Mouse (Mus musculus) forelimb bud, embryonic 11.5 days (tissue): ENCODE results near the gene Stac3.

Experiments used
- DNase-seq: peaks from one replicate; pipeline ENCODE4 v3.0.0-alpha.2; 2012; ENCODE audit warnings: low read depth, low spot score

The Stac3 gene

GRCm38 (mm10) chr10:127522088-127522581 lies 20.6 kb downstream of the Stac3 start, which contains the start of gene Shmt2:
Shmt2 (minus strand) TSS chr10:127522444.
- DNase-seq, result peak; percentile 97

- DNase-seq, result no peak
Measured at GRCm38 (mm10) chr10:127524646-127525255, 23.3 kb downstream of the Stac3 start.

GRCm38 (mm10) chr10:127526048-127526447 lies 24.6 kb downstream of the Stac3 start:
- no peak for DNase-seq

GRCm38 (mm10) chr10:127526681-127527080 lies 25.2 kb downstream of the Stac3 start:
- DNase-seq, result no peak

GRCm38 (mm10) chr10:127527481-127527880 lies 26.0 kb downstream of the Stac3 start:
- no peak for DNase-seq

- no peak for DNase-seq
Measured at GRCm38 (mm10) chr10:127530945-127531344, 29.5 kb downstream of the Stac3 start.

GRCm38 (mm10) chr10:127531548-127531947 lies 30.1 kb downstream of the Stac3 start:
- no peak for DNase-seq

GRCm38 (mm10) chr10:127534036-127534928 lies 32.8 kb downstream of the Stac3 start, which contains the start of gene Nxph4:
Nxph4 (minus strand) TSS chr10:127534559.
- DNase-seq, result no peak

GRCm38 (mm10) chr10:127534929-127535384 lies 33.5 kb downstream of the Stac3 start:
- no peak for DNase-seq

- DNase-seq, result peak; percentile 65
Measured at GRCm38 (mm10) chr10:127536586-127537314, 35.3 kb downstream of the Stac3 start.

GRCm38 (mm10) chr10:127537854-127538583 lies 36.5 kb downstream of the Stac3 start:
- DNase-seq, result peak; percentile 74

GRCm38 (mm10) chr10:127541510-127541909 lies 40.0 kb downstream of the Stac3 start:
- no peak for DNase-seq

GRCm38 (mm10) chr10:127542084-127542483 lies 40.6 kb downstream of the Stac3 start:
- DNase-seq, result no peak

- no peak for DNase-seq
Measured at GRCm38 (mm10) chr10:127542720-127543119, 41.2 kb downstream of the Stac3 start.

GRCm38 (mm10) chr10:127543916-127544315 lies 42.4 kb downstream of the Stac3 start:
- no peak for DNase-seq

- no peak for DNase-seq
Measured at GRCm38 (mm10) chr10:127544375-127544774, 42.9 kb downstream of the Stac3 start.

- DNase-seq, result no peak
Measured at GRCm38 (mm10) chr10:127546505-127546904, 45.0 kb downstream of the Stac3 start.

GRCm38 (mm10) chr10:127548236-127548635 lies 46.8 kb downstream of the Stac3 start:
- no peak for DNase-seq

GRCm38 (mm10) chr10:127549892-127550291 lies 48.4 kb downstream of the Stac3 start:
- no peak for DNase-seq

GRCm38 (mm10) chr10:127555703-127556102 lies 54.2 kb downstream of the Stac3 start:
- peak; percentile 35 for DNase-seq

- DNase-seq, result no peak
Measured at GRCm38 (mm10) chr10:127557397-127557796, 55.9 kb downstream of the Stac3 start.
